Mouse (Mus musculus): Measurements from ENCODE around the gene Klhl31.

Klhl31 gene

DNA sequence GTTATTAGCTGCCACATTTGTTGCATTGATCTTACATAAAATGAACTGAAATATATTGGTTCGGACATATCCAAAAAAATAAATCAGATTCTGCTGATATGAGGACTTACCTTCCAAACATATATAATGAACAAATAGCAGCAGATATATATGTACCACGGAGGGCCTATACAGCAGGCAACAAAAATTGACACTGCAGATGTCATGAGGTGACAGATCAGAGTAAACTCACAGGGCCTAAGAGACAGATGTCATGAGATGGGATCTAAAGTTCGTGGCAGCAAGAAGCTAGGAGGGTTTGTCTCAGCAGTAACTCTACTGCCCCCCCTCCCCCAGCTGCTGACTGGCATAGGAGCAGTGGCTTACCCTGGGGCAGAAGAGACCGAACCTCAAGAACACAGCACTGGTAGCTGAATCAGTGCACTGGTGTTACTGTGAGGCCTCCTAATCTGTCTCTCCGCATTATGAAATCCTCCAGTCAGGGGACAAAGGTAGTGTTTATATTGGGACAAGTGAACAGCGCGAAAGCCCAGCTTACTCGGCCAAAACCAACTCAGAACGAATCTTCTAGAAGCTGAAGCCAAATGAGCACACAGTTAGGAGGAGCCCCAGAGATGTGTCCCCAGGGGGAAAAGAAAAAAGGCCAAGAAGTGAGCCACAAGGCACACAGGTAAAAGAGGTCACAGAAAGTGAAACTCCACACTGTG lies 71.3 kb downstream of the Klhl31 start:
- peak in 1 of 2 experiments; percentile 35 for DNase-seq

DNA sequence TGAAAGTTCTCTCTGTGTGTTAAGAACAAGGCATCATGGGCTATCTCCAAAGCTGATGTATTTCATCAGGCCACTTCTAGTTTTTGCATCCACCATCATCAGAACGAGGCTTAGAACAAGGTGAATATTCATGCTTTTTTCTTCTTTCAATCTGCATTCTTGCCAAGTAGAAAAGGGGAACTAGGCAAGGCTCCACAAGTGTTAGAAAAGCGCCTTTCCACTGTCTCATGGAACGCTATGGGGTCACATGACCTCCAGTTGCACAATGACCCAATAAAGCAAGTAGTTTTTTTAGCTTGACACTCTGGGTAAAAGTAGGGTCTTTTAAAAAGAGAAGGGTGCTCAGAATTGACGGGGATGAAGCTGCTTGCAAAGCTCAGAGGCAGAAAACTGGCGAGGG lies 72.7 kb downstream of the Klhl31 start:
- DNase-seq, result peak; percentile 26 to 35
